Mouse (Mus musculus): ENCODE data around the gene Rsc1a1.

Rsc1a1 gene

GRCm38 (mm10) chr4:141654509-141654908 lies 30.9 kb downstream of the Rsc1a1 start:
- DNase-seq (ENCODE audit: low read depth, low spot score): no peak

- peak; percentile 81 for DNase-seq (ENCODE audit: low read depth, low spot score)
Observed at GRCm38 (mm10) chr4:141653813-141654212, 31.6 kb downstream of the Rsc1a1 start.

- DNase-seq (ENCODE audit: low read depth, low spot score): no peak
Observed at GRCm38 (mm10) chr4:141653044-141653443, 32.4 kb downstream of the Rsc1a1 start.

- peak; percentile 39 for DNase-seq (ENCODE audit: low read depth, low spot score)
Observed at GRCm38 (mm10) chr4:141651944-141652343, 33.5 kb downstream of the Rsc1a1 start.

- DNase-seq (ENCODE audit: low read depth, low spot score): no peak
Observed at GRCm38 (mm10) chr4:141651286-141651685, 34.1 kb downstream of the Rsc1a1 start.

GRCm38 (mm10) chr4:141649244-141649643 lies 36.2 kb downstream of the Rsc1a1 start:
- no peak for DNase-seq (ENCODE audit: low read depth, low spot score)

GRCm38 (mm10) chr4:141648262-141648661 lies 37.1 kb downstream of the Rsc1a1 start:
- DNase-seq (ENCODE audit: low read depth, low spot score): no peak

- DNase-seq (ENCODE audit: low read depth, low spot score): no peak
Observed at GRCm38 (mm10) chr4:141647187-141647586, 38.2 kb downstream of the Rsc1a1 start.

GRCm38 (mm10) chr4:141645988-141646387 lies 39.4 kb downstream of the Rsc1a1 start:
- no peak for DNase-seq (ENCODE audit: low read depth, low spot score)

- DNase-seq (ENCODE audit: low read depth, low spot score): no peak
Observed at GRCm38 (mm10) chr4:141643118-141643855, 42.1 kb downstream of the Rsc1a1 start.

- no peak for DNase-seq (ENCODE audit: low read depth, low spot score)
Observed at GRCm38 (mm10) chr4:141641961-141642811, 43.2 kb downstream of the Rsc1a1 start.

- DNase-seq (ENCODE audit: low read depth, low spot score): no peak
Observed at GRCm38 (mm10) chr4:141641353-141641771, 44.0 kb downstream of the Rsc1a1 start.

- no peak for DNase-seq (ENCODE audit: low read depth, low spot score)
Observed at GRCm38 (mm10) chr4:141639474-141639873, 45.9 kb downstream of the Rsc1a1 start.

- no peak for DNase-seq (ENCODE audit: low read depth, low spot score)
Observed at GRCm38 (mm10) chr4:141636693-141637092, 48.7 kb downstream of the Rsc1a1 start.

GRCm38 (mm10) chr4:141635991-141636390 lies 49.4 kb downstream of the Rsc1a1 start:
- DNase-seq (ENCODE audit: low read depth, low spot score): no peak
